Mouse (Mus musculus) small intestine, adult 10 weeks (tissue): ENCODE measurements around the gene Tkt. TPM values are rescaled to one million over a fixed set of nuclear protein-coding genes. Genes with fewer than 3 reads are reported as not detected.

Experiments used
- polyA plus RNA-seq: library from polyadenylated mRNA; stranded (reverse); fragments of 350-450 nt; fragmentation: Illumina TruSeq; extraction: RNeasy Lipid Tissue Mini Kit (QIAGEN cat#74804); gene quantifications from one replicate; pipeline ENCODE4 v1.2.3, GENCODE M21; 2014; ENCODE audit warnings: low replicate concordance

Tkt gene
- polyA plus RNA-seq: 1.6 TPM

GRCm38 (mm10) chr14:30548131-30548720, at the start of gene Tkt:
Gene Tkt (plus strand): TSS chr14:30548359.

Other genes with a start within 250 kb of the Tkt start
- gene Dcp1a, start 68.8 kb upstream of the Tkt start, polyA plus RNA-seq: 10.1 TPM
- gene Cacna1d, start 56.9 kb upstream of the Tkt start, polyA plus RNA-seq: 2.1 TPM
- 62.1 TPM for gene Prkcd, start 77.9 kb downstream of the Tkt start, polyA plus RNA-seq
- gene Rft1, start 106.0 kb downstream of the Tkt start, polyA plus RNA-seq: 6.7 TPM
- gene Sfmbt1, start 166.5 kb downstream of the Tkt start, polyA plus RNA-seq: 7.6 TPM